Mouse (Mus musculus) B cell, adult 67 days (primary cell): Measurements from ENCODE around the gene Ltn1. TPM values are rescaled to one million over a fixed set of nuclear protein-coding genes. Genes with fewer than 3 reads are reported as not detected.

Experiments used
- total RNA-seq, 2 experiments: library from RNA; stranded (reverse); gene quantifications; 4 replicates each; pipeline ENCODE4 v1.2.4; 2023

Ltn1 gene
- total RNA-seq = 10 to 100 TPM; 45.2 to 55.7 TPM

DNA sequence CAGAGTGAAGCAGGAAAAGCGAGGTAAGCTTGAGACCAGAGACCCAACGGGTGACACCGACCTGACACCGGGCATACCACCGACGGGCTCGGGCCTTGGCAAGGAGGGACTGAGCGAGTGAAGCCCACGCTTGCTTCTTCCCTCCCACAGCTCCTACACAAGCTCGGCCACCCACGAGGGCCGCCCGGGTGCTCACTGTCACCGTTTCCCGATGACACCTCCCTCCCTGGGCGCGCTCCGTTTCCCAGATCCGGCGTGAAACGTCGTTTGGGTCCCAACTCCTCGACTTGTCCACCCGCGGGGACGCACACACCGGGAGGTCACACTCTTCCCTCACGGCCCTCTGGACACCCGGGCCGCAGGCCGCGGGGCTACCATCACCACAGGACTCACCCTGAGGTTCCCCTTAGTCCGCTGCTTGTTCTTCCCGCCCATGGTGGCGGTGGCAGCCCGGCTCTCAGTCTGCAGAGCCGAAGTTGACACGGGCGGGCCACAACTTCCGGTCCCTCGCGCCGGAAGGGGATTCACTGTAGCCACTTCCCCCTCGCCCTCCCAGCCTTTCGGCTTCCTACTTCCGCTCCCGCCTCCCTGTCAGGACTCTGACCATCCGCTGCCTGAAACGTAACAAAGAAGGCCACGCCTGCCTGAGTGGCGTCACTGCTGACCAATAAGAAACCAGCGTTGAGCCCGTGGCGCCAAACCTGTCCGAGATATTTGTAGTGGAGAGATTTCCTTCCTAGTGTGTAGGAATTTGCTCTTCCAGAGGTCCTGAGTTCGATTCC, at the start of gene Ltn1:
Ltn1 (minus strand) TSS at position 580 of the 782 bp plus-strand sequence.

DNA sequence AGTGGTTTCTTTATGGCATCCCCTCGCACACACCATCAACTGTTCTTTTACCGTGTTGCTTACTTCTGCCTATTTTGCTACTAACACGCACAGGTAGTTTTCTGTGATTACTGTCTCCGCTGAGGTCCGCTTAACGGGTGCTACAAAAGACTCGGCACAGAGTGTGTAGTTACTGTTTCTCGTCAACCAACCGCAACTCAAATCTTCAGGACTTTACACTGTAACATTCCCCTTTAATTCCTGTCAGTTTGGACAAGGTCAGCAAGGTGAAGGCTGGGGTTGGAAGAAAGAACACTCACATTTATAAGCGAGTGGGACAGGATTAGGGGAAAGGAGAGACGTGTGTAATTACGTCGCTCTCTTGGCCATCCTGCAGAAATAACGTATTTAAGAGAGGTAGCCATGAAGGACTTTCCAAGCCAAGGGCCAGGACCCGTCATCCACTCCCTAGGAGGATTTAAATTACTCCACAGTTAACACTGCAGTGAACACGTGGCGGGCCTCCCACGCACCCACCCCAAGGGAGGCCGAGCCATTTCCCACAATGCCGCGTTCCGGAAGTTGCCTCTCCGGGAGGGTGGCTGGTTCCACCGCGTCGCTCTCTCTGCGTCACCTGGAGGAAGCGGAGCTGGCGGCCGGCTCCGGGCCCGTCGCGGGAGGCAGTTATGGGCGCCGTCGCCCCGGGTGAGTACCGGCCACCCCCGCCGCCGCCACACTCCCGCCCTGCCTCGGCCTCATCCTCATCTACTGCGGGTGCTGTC, 22.2 kb upstream of the Ltn1 start, which contains the start of gene Usp16:
Usp16 (plus strand) TSS at position 285 of the 761 bp plus-strand sequence.

DNA sequence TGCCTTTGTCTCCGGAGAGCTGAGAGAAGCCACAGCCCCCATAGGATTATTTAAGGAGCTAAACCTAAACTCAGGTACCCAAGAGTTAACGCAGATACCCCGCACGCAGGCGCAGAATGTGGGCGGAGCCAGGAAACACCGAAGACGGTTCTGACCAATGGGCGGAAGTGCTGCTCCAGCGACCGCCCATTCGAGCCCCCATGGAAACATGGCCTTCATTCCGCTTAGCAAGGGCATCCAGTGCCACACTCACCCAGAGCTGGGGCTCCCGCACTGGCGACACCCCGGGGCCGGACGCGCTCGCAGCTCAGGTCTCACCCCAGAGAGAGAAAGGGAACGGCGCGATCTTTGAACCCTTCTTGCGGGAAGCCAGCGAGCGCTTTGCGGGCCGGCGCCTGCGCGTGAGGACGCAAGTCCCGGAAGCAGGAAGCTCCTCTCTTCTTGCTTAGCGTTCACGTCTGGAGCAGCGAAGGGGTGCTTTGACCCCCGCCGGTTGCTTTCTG, 7.8 kb upstream of the Ltn1 start, which contains the start of gene Rwdd2b:
Rwdd2b (minus strand) TSS at position 390 of the 503 bp plus-strand sequence.

GRCm38 (mm10) chr16:87354075-87354583, 78.3 kb downstream of the Ltn1 start, which contains the start of gene N6amt1:
Gene N6amt1, plus strand, starts transcription at chr16:87354185.

Other genes with a start within 250 kb of the Ltn1 start
- gene N6amt1, start 78.4 kb downstream of the Ltn1 start, total RNA-seq = 10 to 100 TPM; 14.4 to 22.4 TPM
- gene Rwdd2b, start 8.0 kb upstream of the Ltn1 start, total RNA-seq = 10 to 100 TPM in 1 of 2 experiments, 1 to 10 TPM in 1; 5.8 to 10.7 TPM
- gene Usp16, start 22.1 kb upstream of the Ltn1 start, total RNA-seq = 100 to 1,000 TPM; 139 to 142 TPM
- 100 to 1,000 TPM; 169 to 191 TPM for gene Cct8, start 63.3 kb upstream of the Ltn1 start, total RNA-seq
- gene Map3k7cl, start 120.7 kb upstream of the Ltn1 start, total RNA-seq = not detected